Mouse (Mus musculus) 416B (cell line): Measurements from ENCODE around the gene C730034F03Rik.

ENCODE experiments used
- DNase-seq: peaks from one replicate; pipeline ENCODE4 v3.0.0; 2011; ENCODE audit warnings: low read depth

The C730034F03Rik gene

DNA sequence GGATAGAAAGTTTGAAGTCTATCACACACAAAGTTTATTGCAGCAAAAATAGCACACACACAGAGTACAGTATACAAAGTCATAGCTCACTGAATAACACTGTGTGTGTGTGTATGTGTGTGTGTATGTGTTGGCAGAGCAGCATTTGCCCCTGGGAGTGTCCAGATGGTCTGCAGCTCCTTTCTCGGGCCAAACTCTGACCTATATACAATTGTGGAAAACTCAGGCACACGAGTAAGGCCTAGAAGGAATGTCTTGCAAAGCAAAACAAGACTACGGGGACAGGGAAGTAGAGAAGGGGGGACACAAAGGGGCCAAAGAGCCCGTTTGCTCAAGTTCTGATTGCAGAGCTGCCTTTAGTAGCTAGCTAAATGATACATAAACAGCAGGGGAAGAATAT is 3.6 kb downstream of the C730034F03Rik start:
- DNase-seq, result no peak

DNA sequence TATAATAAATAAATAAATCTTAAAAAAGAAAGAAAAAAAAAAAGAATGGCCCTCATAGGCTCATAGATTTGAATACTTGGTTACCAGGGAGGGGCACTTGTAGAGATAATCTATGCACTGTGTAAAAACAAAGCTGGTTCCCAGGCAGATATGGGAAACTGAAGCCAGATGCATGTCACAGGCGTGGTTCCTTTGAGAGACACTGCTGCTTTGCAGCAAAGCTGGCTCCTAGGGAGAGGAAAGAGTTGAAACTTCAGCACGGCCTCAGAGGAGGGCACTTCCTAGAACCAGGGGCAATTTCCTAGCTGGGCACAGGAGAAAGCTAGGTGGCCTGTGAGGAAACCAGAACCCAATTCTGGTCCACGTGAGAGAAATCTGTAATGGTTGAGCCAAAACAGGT is 4.7 kb downstream of the C730034F03Rik start:
- DNase-seq, result no peak

DNA sequence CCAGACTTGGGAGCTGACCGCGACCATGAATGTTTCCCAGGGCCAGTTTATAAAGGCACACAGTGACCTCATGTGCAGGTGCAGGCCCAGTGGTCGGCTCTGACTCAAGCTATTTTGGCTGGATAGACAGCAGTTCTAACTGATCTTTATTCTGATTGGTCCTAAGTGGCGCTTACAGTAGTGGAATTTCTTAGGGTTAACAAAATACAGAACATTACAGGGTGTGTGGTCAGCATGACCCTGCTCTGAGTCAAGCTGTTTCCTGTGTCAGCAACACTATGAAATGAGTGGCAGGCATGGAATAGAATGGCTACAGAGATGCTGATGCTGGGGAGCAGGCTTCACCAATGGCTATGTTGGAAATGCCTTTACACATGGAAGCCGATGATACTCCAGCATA is 6.5 kb downstream of the C730034F03Rik start:
- DNase-seq, result peak; percentile 88

DNA sequence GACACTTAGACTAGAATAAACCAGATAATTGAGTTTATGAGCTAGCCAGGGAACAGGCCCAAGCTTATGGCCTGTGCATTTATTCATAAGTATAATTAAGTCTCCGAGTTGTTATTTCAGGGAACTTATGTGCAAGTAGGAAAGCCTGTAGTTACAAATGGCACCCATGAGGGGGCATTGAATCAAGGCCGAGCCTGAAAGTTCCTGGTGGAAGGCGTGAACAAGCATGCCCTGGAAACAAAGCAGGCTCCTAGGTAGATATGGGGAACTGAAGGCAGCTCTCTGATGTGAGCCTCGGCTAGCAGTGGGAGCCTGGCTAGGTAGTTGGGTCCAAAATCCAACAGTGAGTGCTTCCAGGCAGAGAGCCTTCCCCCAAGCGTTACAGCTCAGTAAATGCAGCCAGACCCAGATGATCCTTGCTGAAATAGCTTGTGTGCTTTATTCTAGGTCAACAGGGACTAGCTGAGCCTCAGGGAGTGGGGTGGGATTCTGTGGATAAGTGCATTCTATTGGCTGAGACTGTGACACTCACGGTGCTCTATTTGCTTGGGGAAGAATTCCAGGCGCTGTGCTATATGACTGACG is 13.2 kb downstream of the C730034F03Rik start:
- peak; percentile 39 for DNase-seq

DNA sequence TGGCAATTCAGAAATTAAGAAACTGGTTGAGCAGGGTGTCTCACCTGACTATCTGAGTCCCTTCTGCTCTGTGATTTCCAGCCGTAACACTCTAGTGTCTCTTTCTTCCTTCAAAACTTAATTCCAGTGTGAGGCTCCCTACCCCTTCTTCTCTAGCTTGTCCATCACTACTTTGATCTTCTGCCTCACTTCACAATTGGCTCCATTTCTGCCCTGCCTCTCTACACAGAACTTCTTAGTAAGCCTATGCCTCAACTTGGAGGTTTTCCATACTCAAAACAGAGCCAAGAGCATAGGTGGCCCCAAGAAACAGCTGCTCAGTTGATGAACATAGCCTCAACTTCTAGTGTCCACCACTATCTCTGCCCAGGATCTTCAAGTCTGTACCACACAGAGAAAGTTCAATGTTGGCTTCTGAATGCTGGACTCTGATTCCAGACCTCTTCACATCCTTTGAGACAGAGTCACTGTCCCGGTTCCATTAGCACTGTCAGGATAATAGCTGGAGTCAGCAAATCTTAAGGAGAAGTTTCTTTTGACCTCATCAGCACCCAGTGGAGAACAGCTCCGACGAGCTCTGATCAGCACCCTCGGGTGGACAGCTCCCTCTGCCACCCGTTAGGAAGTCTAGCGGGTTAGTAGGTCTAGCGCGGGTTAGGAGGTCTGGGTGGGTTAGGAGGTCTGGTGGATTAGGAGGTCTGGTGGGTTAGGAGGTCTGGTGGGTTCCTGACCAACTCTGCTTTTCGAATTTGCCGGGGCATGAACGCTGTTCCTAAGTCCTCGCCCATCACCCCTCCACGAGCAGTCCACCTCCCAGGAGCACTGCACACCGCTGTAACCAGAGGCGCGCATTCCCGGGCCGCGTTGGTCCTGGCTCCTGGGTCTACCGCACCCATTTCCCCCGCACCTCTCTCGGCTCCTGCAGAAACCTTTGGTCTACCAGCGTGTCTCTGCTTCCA is 23.8 kb downstream of the C730034F03Rik start:
- peak; percentile 55 for DNase-seq

DNA sequence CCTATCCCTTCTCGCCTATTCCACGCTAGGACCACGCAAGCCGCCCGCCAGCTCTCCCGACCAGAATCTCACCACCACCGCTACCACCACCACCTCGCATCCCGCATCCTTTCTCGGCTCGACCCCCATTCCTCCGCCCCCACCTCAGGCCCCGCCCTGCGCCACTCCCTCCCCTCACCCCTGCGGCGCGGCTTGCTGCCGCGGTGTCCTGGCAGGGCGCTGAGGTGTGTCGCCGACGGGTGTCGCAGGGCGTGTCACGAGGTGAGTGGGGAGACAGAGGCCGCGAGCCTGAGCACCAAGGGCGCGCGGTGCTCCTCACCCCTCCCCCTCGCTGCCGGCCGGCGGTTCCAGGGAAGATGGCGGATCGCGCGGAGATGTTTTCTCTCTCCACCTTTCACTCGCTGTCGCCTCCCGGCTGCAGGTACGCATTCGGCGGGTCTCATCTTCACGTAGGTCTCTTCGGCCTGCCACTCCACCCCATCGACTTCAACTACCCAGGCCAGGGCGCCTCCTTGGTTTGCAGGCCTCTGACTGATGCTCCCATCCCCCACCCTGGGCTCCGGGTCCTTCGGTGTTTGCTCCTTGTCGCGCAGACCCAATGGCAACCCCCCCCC is 24.6 kb downstream of the C730034F03Rik start, which contains the start of gene Mapk8ip2:
Gene Mapk8ip2 (plus strand): TSS at position 49 of the 614 bp plus-strand sequence.
- no peak for DNase-seq

DNA sequence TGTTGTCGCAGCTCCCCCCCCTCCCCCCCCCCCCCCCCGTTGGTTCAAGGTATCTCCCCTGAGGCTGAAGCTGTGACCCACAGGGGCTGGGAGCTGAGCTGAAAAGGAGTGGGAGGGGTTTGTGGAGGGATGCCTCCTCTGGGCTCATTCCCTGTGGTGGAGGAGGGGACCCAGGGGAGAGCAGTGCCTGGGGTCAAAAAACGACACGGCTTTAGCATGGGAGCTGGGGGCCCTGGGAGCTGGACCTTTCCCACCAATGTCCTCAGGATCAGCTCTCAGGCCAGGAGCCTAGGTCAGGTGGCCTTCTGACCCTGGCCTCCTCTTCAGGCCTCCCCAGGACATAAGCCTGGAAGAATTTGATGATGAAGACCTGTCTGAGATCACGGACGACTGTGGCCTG is 25.5 kb downstream of the C730034F03Rik start:
- DNase-seq, result no peak

DNA sequence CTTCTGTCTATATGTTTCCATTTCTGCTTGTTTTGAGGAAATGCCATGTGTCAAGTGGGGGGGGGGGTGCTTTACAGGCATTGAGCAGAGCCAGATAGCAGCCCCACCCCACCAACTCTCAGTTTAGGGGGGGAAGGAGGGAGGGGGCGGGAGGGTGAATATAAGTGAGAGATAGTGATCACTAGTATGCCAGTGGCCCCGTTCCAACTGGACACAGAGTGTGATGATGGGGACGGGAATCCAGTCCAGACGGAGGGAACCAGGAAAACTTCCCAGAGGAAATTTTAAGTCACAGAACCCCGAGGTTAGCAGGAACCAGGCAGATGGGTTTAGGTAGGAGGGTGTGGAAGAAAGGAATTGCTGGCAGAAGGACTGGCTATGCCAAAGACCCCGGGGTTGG is 26.3 kb downstream of the C730034F03Rik start:
- DNase-seq, result no peak

DNA sequence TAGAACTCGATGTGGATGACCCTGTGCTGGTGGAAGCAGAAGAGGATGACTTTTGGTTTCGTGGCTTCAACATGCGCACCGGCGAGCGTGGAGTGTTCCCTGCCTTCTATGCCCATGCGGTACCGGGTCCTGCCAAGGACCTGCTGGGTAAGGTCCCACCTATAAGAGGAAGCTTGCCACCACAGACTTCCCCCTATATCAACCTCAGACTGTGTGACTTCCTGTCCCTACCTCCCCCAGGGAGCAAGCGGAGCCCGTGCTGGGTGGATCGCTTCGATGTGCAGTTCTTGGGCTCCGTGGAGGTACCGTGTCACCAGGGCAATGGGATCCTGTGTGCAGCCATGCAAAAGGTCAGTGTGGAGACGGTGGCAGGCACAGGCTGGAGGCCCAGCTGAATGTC is 29.6 kb downstream of the C730034F03Rik start:
- no peak for DNase-seq

DNA sequence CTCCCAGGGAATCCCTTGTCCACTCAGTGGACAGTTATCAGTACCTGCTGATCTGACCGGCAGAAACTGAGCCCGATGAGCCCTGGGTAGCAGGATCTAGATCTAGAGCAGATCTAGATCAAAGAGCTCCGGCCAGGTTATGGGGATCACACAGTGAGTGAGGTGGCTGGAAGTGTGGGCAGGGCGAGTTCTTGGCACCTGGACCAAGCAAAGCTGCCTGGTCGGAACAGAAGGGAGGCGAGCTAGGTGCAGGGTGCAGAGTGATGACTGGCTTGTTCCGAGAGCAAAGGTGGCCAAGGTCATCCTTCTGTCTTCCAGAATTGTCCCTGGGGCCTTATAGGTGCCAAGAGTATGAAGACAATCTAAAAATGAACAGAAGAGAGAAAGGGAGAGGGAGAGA is 30.4 kb downstream of the C730034F03Rik start:
- DNase-seq, result no peak

DNA sequence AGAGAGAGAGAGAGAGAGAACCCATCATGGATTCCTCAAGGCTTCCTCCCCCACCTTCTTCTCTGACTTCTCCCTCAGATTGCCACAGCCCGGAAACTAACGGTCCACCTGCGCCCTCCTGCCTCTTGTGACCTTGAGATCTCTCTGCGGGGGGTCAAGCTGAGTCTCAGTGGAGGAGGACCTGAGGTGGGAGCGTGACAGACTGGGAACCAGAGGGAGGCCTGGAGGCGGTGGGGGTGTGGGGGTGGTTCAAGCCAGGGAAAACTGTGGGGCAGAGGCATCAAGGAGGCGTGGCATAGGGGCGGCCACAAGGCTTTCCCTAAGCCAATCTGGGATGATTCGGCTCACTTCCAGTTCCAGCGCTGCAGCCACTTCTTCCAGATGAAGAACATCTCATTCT is 30.9 kb downstream of the C730034F03Rik start:
- DNase-seq, result no peak

DNA sequence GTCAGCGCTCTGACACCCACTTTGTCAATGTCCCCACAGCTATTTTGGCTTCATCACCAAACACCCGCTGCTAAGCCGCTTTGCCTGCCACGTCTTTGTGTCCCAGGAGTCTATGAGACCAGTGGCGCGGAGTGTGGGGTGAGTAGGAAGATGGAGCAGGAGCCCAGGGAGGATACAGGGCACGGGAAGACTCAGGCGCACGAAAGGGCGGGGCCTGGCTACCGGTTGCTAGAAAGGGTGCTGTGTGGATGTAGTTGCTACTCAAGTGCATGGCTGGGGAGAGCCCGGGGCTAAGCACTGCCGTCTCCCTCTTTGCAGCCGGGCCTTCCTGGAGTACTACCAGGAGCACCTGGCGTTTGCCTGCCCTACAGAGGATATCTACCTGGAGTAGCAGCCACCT is 31.9 kb downstream of the C730034F03Rik start:
- no peak for DNase-seq

DNA sequence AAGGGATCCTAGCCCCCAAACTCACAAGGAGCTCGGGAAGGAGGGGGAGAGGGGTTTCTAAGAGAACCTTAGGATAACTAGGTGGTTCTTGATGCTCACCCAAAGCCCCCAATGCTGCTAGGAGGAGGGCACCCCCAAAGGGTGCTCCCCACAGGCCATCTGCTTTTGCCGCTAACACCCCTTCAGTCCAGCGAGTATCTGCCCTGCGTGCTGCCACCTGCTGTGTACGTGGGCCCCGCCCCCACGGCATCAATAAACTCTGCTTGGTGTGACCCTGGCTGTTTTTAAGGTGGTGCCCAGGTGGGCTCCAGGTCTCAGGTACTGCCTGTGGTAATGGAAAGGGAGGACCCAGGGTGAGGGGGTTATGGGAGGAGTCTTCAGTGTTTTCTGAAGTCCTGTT is 32.8 kb downstream of the C730034F03Rik start:
- DNase-seq, result no peak

DNA sequence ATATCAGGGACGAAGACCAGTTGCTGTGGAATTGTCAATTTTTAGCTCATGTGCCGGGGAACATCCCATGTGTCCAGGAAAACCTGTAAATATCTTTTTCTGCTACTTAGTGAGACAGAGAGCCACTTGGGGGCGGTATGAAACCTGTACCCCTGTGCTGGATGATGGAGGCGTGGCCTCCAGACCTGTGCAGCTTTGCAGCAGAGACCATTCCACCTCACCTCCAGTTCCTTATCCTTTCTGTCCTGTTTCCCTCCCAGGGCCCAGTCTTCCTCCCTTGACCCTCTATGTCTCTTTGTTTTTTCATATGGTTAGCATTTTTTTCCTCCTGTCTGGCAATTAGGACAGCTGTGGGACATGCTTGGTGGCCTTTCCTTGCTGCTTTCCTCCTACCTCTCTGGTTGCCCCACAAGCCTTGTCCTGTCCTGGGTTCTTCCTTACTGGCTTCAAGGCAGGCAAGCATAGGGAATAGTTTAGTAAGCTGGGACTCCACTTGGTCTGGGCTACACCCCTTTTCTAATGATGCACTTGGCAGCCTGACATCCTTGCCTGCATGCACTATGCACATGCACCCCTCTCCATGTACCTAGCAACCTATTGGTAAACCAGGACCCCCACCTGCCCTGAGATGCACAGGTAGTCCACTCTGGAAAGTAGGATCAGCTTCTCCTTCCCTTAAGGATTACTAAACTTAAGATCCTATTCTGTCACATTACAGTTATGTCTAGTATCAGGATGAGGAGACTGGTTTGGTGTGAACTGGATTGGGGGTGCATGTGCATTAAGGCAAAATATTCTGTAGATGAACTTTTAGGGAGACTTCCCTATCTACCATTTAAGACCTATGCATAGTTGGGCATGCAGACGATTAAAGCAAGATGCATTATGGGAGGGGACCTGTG is 34.2 kb downstream of the C730034F03Rik start:
- peak; percentile 65 for DNase-seq

DNA sequence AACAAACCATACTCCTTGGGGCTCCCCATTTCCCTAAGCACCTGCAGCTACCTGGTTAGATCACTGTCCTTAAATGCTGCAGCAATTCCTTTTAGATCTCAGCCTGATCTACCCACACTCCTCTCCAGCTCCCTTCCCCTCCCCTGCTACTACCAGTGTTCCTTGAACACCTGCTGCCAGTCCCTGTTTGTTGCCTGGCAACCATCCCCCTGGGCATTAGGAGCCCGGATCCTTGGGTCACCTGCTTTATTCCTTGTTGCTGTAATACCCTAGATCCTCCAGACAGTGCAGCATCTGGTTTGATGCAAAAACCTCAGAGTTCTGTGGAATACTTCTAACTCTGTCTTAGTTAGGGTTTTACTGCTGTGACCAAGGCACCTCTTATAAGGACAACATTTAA is 35.7 kb downstream of the C730034F03Rik start:
- no peak for DNase-seq

DNA sequence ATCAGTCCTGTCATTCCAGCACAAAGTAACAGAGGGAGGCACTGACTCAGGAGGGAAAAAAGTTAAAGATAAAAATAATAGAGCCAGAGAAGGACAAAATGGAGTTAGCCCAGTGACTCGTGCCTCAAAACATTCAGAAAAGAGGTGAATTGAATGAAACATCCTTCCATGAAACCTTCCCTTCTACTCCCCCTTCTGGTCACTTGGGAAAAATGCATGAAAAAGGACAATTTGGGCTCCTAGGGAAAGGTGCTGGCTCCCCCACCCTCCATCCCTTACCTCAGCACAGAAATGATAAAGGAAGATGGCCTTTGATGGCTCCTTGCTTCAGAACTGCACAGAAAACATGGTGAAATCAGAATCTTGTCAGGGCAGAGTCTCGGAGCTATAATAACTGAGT is 39.2 kb downstream of the C730034F03Rik start:
- DNase-seq, result peak; percentile 65

DNA sequence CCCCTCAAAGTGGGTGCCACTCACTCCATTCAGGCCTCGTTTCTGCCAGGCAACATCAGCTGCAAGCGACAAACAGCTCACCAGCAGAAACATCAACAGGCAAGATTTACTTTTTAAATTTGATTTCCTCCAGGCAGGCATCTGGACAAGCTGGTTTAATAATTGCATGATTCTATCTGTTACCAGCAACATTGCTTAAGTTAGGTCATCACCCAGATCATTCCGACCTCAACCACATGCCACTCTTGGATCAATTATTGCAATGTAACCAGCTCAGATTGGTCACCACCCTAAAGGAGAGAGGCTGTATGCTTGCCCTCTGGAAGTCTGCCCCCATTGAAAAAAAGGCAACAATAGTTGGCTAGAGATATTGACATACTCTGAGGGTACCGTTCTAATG is 42.1 kb downstream of the C730034F03Rik start:
- no peak for DNase-seq

DNA sequence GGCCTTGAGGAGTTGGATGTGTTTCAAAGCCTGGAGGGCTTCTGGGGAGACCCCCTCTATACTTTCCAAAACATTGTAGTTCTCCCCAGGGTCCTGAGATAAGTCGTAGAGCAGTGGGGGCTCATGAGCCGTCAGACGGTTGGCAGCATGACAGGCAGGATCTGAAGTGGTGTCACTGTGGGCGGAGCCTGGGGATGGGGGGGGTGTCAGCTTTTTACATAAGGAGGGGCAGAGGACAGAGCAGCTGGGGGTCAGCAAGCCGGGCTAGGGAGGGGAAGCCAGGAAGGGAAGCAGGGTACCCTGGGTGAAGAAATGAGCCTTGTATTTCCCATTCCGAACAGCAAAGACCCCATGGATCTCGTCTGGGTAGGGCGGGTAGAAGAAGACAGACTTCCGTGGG is 44.0 kb downstream of the C730034F03Rik start:
- DNase-seq, result no peak

DNA sequence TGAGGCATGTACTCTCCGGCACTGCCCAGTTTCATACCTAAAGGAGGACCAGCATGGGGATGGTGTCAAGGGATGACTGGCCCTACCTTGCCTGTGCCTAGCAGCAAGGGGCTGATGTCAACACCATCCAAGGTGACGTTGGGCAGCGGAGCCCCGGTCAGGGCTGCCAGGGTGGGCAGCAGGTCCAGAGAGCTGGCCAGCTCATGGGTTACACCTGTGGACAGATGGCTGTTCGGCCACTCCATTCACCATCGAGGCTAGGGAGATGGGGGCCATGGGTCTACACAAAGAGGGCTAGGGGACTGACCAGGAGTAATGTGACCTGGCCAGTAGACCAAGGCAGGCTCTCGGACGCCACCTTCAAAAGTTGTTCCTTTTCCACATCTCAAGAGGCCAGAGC is 44.5 kb downstream of the C730034F03Rik start:
- no peak for DNase-seq

DNA sequence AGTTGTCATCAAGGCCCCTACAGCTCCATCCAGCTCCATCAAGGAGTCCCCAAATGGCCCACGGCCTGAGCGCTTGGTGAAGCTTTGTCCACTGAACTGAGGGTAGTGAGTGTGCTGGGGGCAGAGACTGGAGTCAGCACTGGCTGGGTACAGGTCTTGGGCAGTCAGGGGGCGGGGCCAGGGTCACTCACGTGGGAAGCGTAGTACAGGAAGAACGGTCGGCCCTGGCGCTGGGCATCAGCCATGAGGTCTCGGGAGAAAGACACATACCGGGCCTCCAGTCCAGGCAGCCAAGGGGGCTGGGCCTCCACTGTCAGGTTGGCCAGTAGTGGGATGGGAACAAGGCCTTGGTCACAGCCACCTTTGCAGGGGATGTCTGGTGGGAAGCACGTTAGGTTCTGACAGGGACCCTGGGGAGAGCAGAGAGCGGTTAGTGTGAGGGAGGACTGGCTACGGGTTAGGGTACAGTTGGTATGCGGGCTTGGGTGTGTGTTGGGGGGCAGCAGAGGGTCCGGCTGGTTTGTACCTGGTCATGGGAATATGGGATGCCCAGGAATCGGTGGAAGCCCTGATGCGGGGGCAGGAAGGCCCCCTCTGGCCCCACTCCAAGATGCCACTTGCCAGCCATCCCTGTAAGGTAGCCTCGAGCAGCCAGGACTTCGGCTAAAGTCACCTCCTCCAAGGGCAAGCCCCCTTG is 45.4 kb downstream of the C730034F03Rik start:
- no peak for DNase-seq

DNA sequence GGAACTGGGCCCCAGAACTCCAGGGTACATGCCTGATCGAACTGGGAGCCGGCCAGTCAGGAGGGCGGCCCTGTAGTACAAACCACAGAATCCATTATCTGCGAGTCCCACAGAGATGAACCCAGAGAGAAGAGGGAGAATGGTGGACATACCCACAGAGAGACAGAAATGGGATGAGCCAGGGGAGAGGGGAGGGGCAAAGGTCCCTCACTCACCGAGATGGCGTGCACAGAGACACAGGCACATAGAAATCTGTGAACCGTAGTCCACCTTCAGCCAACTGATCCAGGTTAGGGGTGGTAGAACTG is 45.9 kb downstream of the C730034F03Rik start:
- no peak for DNase-seq
